8 mouse cellular contexts compared by ENCODE assay signal in the genomic region with DNA sequence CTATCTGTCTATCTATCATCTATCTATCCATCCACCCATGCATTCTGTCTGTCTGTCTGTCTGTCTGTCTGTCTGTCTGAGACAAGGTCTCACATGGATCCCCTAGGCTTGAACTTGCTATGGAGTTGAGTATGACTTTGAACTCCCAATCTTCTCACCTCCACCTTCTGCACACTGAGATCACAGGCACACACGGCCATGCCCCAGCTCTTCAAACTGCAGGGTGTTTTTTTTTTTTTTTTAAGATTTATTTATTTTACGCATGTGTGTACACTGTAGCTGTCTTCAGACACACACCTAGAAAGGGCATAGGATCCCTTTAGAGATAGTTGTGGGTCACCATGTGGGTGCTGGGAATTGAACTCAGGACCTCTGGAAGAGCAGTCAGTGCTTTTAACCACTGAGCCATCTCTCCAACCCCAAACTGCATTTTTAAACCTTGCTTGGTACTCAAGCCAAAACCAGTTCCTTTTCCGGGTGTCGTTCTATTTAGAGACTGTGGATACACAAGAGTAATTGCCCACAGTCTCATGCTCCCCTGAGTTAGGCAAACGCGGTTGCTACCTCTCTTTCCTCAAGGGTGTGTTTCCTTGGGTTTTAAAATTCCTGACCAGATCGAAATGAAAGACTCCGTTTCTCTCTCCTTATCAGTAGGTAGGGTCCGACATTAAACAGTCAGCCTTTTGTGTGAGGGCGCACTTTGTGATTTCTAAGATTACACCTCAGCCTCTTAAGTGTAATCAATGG. TPM values are rescaled to one million over a fixed set of nuclear protein-coding genes. Genes with fewer than 3 reads are reported as not detected.
DNase-seq lines count a peak whose midpoint lies in the region; ATAC-seq and TF ChIP-seq lines count a peak whose summit lies in the region.

No protein-coding gene starts in this region.

- no peak for TF ChIP-seq POLR2A in spleen, adult 2 months (IDR thresholded peaks at IDR 0.05; ENCODE audit: low read depth, low read length)
- TF ChIP-seq POLR2A in embryonic fibroblast, embryonic 13.5 days (IDR thresholded peaks at IDR 0.05; ENCODE audit: low read depth, low read length) = no peak

- peak in 1 of 2 experiments; percentile 46 for DNase-seq in spleen, adult 2 months (ENCODE audit: low read depth in 1 of 2, low spot score in 2 of 2)
- DNase-seq in spleen, adult 12 weeks (ENCODE audit: low spot score) = no peak
- no peak for DNase-seq in midbrain, postnatal 0 days (ENCODE audit: low spot score)
- DNase-seq in frontal cortex, postnatal 36 days (ENCODE audit: low spot score in 2 of 2) = no peak
- no peak for DNase-seq in left cerebral cortex, adult 9 months (ENCODE audit: low spot score in 2 of 2)
- no peak for DNase-seq in left cerebral cortex, adult 18-20 months (ENCODE audit: low spot score in 2 of 2)

- 0 out of 2 replicates have a peak, but pooled peaks have one; percentile 8 for ATAC-seq in intestine, embryonic 15.5 days
- ATAC-seq in midbrain, postnatal 0 days (ENCODE audit: low FRiP score) = no peak

- peak overlapping the region; percentile 95 for H3K27ac ChIP-seq in spleen, adult 2 months (ENCODE audit: insufficient read depth, low read length)
- peak overlapping the region; percentile 81 for H3K27ac ChIP-seq in embryonic fibroblast, embryonic 13.5 days (ENCODE audit: insufficient read depth, low read length)
- H3K27ac ChIP-seq in intestine, embryonic 15.5 days = peak overlapping the region; percentile 86
- H3K27ac ChIP-seq in midbrain, postnatal 0 days (ENCODE audit: low read depth, low read length) = no peak overlapping the region

- peak overlapping the region; percentile 51; the same call in 1 of the 2 replicates for H3K9ac ChIP-seq in intestine, embryonic 15.5 days
- no peak overlapping the region for H3K9ac ChIP-seq in midbrain, postnatal 0 days (replicated peaks; ENCODE audit: low read length, poor library complexity, severe bottlenecking)

- 7% methylated on average over 10 of the region's 10 CpGs for WGBS in spleen, adult 2 months
- 17% methylated on average over 10 of the region's 10 CpGs for WGBS in intestine, embryonic 15.5 days
- WGBS in midbrain, postnatal 0 days = 32% methylated on average over 10 of the region's 10 CpGs

- no peaks in the 10 kb centered on the region for H3K27me3 ChIP-seq in spleen, adult 2 months (ENCODE audit: control insufficient read depth, insufficient read depth, low read length)
- no peaks in the 10 kb centered on the region for H3K27me3 ChIP-seq in intestine, embryonic 15.5 days (replicated peaks)
- no peaks in the 10 kb centered on the region for H3K27me3 ChIP-seq in midbrain, postnatal 0 days (ENCODE audit: insufficient read depth, low read length)

- H3K4me1 ChIP-seq in spleen, adult 2 months (ENCODE audit: control insufficient read depth, insufficient read depth, insufficient read length) = peaks cover 10% of the 10 kb centered on the region; the same call in 1 of the 2 replicates
- H3K4me1 ChIP-seq in embryonic fibroblast, embryonic 13.5 days (ENCODE audit: control insufficient read depth, insufficient read depth, low read length) = peaks cover 6% of the 10 kb centered on the region; the same call in 1 of the 2 replicates
- H3K4me1 ChIP-seq in intestine, embryonic 15.5 days (replicated peaks) = peaks cover 7% of the 10 kb centered on the region
- no peaks in the 10 kb centered on the region for H3K4me1 ChIP-seq in midbrain, postnatal 0 days (ENCODE audit: insufficient read depth, low read length)

- no peaks in the 10 kb centered on the region for H3K9me3 ChIP-seq in intestine, embryonic 15.5 days
- no peaks in the 10 kb centered on the region for H3K9me3 ChIP-seq in midbrain, postnatal 0 days (ENCODE audit: low read length)

- H3K36me3 ChIP-seq in spleen, adult 2 months (ENCODE audit: control insufficient read depth, insufficient read depth, low read length) = no peaks in the 10 kb centered on the region
- H3K36me3 ChIP-seq in intestine, embryonic 15.5 days = no peaks in the 10 kb centered on the region
- H3K36me3 ChIP-seq in midbrain, postnatal 0 days (ENCODE audit: insufficient read depth, low read length) = no peaks in the 10 kb centered on the region

- peak overlapping the region; percentile 80 for H3K4me2 ChIP-seq in intestine, embryonic 15.5 days (replicated peaks)
- H3K4me2 ChIP-seq in midbrain, postnatal 0 days (ENCODE audit: low read depth, low read length, poor library complexity, severe bottlenecking) = peak overlapping the region; percentile 56

- peak overlapping the region; percentile 47; the same call in 1 of the 2 replicates for H3K4me3 ChIP-seq in spleen, adult 2 months (ENCODE audit: extremely low read depth, insufficient read depth, insufficient read length)
- no peak overlapping the region for H3K4me3 ChIP-seq in embryonic fibroblast, embryonic 13.5 days (ENCODE audit: insufficient read depth, low read length)
- H3K4me3 ChIP-seq in intestine, embryonic 15.5 days (replicated peaks) = peak overlapping the region; percentile 34
- peak overlapping the region; percentile 30 for H3K4me3 ChIP-seq in midbrain, postnatal 0 days (ENCODE audit: low read depth, low read length)

- no peak for TF ChIP-seq CTCF in spleen, adult 2 months (IDR thresholded peaks at IDR 0.05; ENCODE audit: extremely low read depth, insufficient read depth, insufficient read length, insufficient replicate concordance)
- TF ChIP-seq CTCF in embryonic fibroblast, embryonic 13.5 days (IDR thresholded peaks at IDR 0.05; ENCODE audit: borderline replicate concordance, insufficient read depth, low read length) = no peak
- no peak for TF ChIP-seq CTCF in midbrain, postnatal 0 days (IDR thresholded peaks at IDR 0.05)

RNA-seq across cellular contexts. Expression of a gene that starts 57.0 kb away (rescaled TPM):
- 20.6 and 22.3 TPM in 2 replicates for polyA plus RNA-seq in spleen, adult 2 months (2012; rRNA removed)
- polyA plus RNA-seq in embryonic fibroblast, embryonic 13.5 days (2011; ENCODE audit: insufficient read length, low read depth, missing spikeins) = 13.0 and 13.2 TPM in 2 replicates
- 3.3 and 3.7 TPM in 2 replicates for polyA plus RNA-seq in intestine, embryonic 15.5 days (2015; fragmentation: Nextera tagmentation; extraction: Ambion mirVana)
- 3.7 and 3.8 TPM in 2 replicates for total RNA-seq in midbrain, postnatal 0 days (2014; rRNA removed)
- polyA plus RNA-seq in midbrain, postnatal 0 days (2015; fragmentation: Nextera tagmentation; extraction: Ambion mirVana) = 0.44 and 0.49 TPM in 2 replicates
- total RNA-seq in left cerebral cortex, adult 18-20 months (2021) = 1 to 10 TPM; 2.8 to 3.0 TPM
